Mouse (Mus musculus) kidney, adult 2 months (tissue): ENCODE measurements around the gene Zfp324. TPM values are rescaled to one million over a fixed set of nuclear protein-coding genes. Genes with fewer than 3 reads are reported as not detected.

Experiments
- DNase-seq: peaks from one replicate; pipeline ENCODE4 v3.0.0; 2021
- H3K27ac ChIP-seq: fragments of 200-500 bp; 2 replicates; pipeline ENCODE4 v1.5.1; 2012; ENCODE audit warnings: low read depth, low read length, control low read depth, inconsistent platforms; ENCODE audit not compliant: insufficient read depth
- H3K27me3 ChIP-seq: fragments of 200-500 bp; replicated peaks from 2 replicates; pipeline ENCODE4 v1.6.1; 2012; ENCODE audit warnings: mild to moderate bottlenecking, moderate library complexity, low read length, inconsistent platforms; ENCODE audit not compliant: control insufficient read depth, insufficient read depth
- H3K36me3 ChIP-seq: fragments of 200-500 bp; 2 replicates; pipeline ENCODE4 v1.6.1; 2012; ENCODE audit warnings: mild to moderate bottlenecking, moderate library complexity, low read length, inconsistent platforms; ENCODE audit not compliant: control insufficient read depth, insufficient read depth
- H3K4me1 ChIP-seq: fragments of 200-500 bp; 2 replicates; pipeline ENCODE4 v1.6.1; 2011; ENCODE audit warnings: low read length; ENCODE audit not compliant: control insufficient read depth, insufficient read depth
- H3K4me3 ChIP-seq: fragments of 200-500 bp; 2 replicates; pipeline ENCODE4 v1.5.1; 2011; ENCODE audit warnings: mild to moderate bottlenecking, low read depth, low read length, control low read depth; ENCODE audit not compliant: insufficient read depth
- CTCF ChIP-seq: fragments of 200-500 bp; conservative IDR thresholded peaks from 2 replicates; pipeline ENCODE4 v1.5.1; 2011; ENCODE audit warnings: low read depth, mild to moderate bottlenecking, control low read depth, low read length, moderate library complexity, mixed read lengths; ENCODE audit not compliant: insufficient read depth, insufficient read length
- POLR2A ChIP-seq: fragments of 200-500 bp; IDR thresholded peaks from one replicate; pipeline ENCODE4 v1.6.1; 2011; ENCODE audit warnings: low read depth, low read length, control low read depth
- WGBS: fragments of 180-500 bp; shearing (Covaris S2); methylation state at CpG from one replicate; pipeline ENCODE4 v1.1.7; 2018; 5-methylcytosine and 5-hydroxymethylcytosine counted together
- polyA plus RNA-seq: library from polyadenylated mRNA; depleted of rRNA; stranded (reverse); fragments of >200 nt; gene quantifications from 2 replicates; pipeline ENCODE4 v1.2.3, GENCODE M21; 2012

Zfp324 gene
- polyA plus RNA-seq, 1 experiment = 4.8 TPM

- TF ChIP-seq CTCF (no peak), POLR2A (no peak)
- peaks cover 1% of the 10 kb centered on the region; the same call in 1 of the 2 replicates for H3K36me3 ChIP-seq
- H3K27ac ChIP-seq = peak overlapping the region; percentile 85
- H3K4me3 ChIP-seq = peak overlapping the region; percentile 91
- 0 out of 2 replicates have a peak, but pooled peaks cover 3% of the 10 kb centered on the region for H3K4me1 ChIP-seq
- peak; percentile 76 for DNase-seq
- WGBS = under 1% methylated on average over 29 of the region's 29 CpGs
- H3K27me3 ChIP-seq = no peaks in the 10 kb centered on the region
Measured at GRCm38 (mm10) chr7:12966104-12966845, 637 bp downstream of the Zfp324 start.

DNA sequence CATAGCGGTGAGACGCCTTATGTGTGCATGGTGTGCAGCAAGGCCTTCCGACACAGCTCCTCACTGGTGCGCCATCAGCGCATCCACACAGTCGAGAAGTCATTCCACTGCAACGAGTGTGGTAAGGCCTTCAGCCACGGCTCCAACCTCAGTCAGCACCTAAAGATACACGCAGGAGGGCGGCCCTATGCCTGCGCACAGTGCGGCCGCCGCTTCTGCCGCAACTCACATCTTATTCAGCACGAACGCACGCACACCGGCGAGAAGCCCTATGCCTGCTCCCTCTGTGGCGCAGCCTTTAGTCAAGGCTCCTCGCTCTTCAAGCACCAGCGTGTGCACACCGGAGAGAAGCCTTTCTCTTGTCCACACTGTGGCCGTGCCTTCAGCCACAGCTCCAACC lies 5.3 kb downstream of the Zfp324 start:
- WGBS = 95% methylated on average over 25 of the region's 25 CpGs
- no peak overlapping the region for H3K27ac ChIP-seq
- TF ChIP-seq CTCF (no peak), POLR2A (no peak)

GRCm38 (mm10) chr7:12977682-12978389 lies 12.2 kb downstream of the Zfp324 start, which contains the start of gene Zfp446:
Zfp446 (plus strand) TSS chr7:12977848.
- under 1% methylated on average over 49 of the region's 49 CpGs for WGBS
- Histone ChIP-seq H3K4me1 (no peaks in the 10 kb centered on the region), H3K27ac (peak within 1 kb of the TSS; percentile 99), H3K27me3 (no peaks in the 10 kb centered on the region), H3K36me3 (no peaks in the 10 kb centered on the region), H3K4me3 (peak within 1 kb of the TSS; percentile 90)
- TF ChIP-seq CTCF = no peak
- TF ChIP-seq POLR2A = peak; percentile 82
- DNase-seq = peak; percentile 99

More for the DNA sequence above, 5.3 kb downstream of the Zfp324 start:
- Histone ChIP-seq H3K36me3 (peaks cover 1% of the 10 kb centered on the region; the same call in 1 of the 2 replicates), H3K4me1 (no peaks in the 10 kb centered on the region), H3K27me3 (no peaks in the 10 kb centered on the region), H3K4me3 (no peak overlapping the region)
- no peak for DNase-seq

- WGBS = 78% methylated on average over 18 of the region's 18 CpGs
- TF ChIP-seq CTCF (no peak), POLR2A (no peak)
- H3K4me3 ChIP-seq = no peak overlapping the region
- H3K27me3 ChIP-seq = no peaks in the 10 kb centered on the region
- no peak overlapping the region for H3K27ac ChIP-seq
- no peaks in the 10 kb centered on the region for H3K36me3 ChIP-seq
- DNase-seq = no peak
- no peaks in the 10 kb centered on the region for H3K4me1 ChIP-seq
Measured at GRCm38 (mm10) chr7:12978931-12979722, 13.5 kb downstream of the Zfp324 start.

DNA sequence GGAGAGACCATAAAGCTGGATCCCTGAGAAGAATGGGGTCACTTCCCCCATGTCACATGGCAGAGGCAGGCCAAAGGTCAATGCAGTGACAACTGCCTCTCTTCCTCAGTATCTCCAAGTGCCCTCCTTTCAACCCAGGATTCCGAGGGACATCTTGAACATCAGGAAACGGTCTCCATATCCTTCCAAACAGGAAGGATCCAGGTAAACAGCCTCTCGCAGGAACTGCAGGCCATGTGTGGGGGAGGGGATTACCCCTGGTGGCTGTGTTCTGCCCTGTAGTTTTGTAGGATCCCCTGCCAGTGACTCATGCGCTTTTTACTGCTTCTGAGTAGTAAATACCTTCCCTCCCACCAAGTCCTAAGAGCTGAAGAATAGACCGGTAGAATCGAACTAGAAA lies 14.1 kb downstream of the Zfp324 start:
- no peak for DNase-seq
- no peak overlapping the region for H3K27ac ChIP-seq

GRCm38 (mm10) chr7:12980291-12980690 lies 14.7 kb downstream of the Zfp324 start:
- no peak overlapping the region for H3K4me3 ChIP-seq
- 88% methylated on average over 7 of the region's 7 CpGs for WGBS
- H3K36me3 ChIP-seq = no peaks in the 10 kb centered on the region
- H3K27ac ChIP-seq = no peak overlapping the region
- no peak for DNase-seq
- no peaks in the 10 kb centered on the region for H3K27me3 ChIP-seq
- no peaks in the 10 kb centered on the region for H3K4me1 ChIP-seq
- TF ChIP-seq POLR2A (no peak), CTCF (no peak)

More for the DNA sequence above, 14.1 kb downstream of the Zfp324 start:
- H3K27me3 ChIP-seq = no peaks in the 10 kb centered on the region
- no peak overlapping the region for H3K4me3 ChIP-seq
- 55% methylated on average over 6 of the region's 6 CpGs for WGBS
- no peak for TF ChIP-seq POLR2A
- TF ChIP-seq CTCF = no peak
- H3K36me3 ChIP-seq = no peaks in the 10 kb centered on the region
- no peaks in the 10 kb centered on the region for H3K4me1 ChIP-seq

GRCm38 (mm10) chr7:12985724-12986123 lies 20.1 kb downstream of the Zfp324 start:
- Histone ChIP-seq H3K27ac (no peak overlapping the region), H3K36me3 (no peaks in the 10 kb centered on the region), H3K4me3 (no peak overlapping the region), H3K4me1 (no peaks in the 10 kb centered on the region), H3K27me3 (no peaks in the 10 kb centered on the region)
- DNase-seq = no peak
- TF ChIP-seq POLR2A = no peak
- no peak for TF ChIP-seq CTCF
- 81% methylated on average over 1 of the region's 1 CpGs for WGBS
